Mouse (Mus musculus) gastrocnemius, adult 8-10 months (tissue): ENCODE results near the gene Parp6. TPM values are rescaled to one million over a fixed set of nuclear protein-coding genes. Genes with fewer than 3 reads are reported as not detected.

ENCODE experiments used
- DNase-seq, 2 experiments: peaks; one replicate each; pipeline ENCODE4 v3.0.0; 2022; ENCODE audit warnings: low spot score in 2 of 2
- total RNA-seq, 4 experiments: library from RNA; stranded (reverse); gene quantifications; 2 replicates each; pipeline ENCODE4 v1.2.4; 2022

Parp6 gene
- total RNA-seq, 4 experiments from 2014 or later = 25.8 to 37.9 (median 26.4) TPM

DNA sequence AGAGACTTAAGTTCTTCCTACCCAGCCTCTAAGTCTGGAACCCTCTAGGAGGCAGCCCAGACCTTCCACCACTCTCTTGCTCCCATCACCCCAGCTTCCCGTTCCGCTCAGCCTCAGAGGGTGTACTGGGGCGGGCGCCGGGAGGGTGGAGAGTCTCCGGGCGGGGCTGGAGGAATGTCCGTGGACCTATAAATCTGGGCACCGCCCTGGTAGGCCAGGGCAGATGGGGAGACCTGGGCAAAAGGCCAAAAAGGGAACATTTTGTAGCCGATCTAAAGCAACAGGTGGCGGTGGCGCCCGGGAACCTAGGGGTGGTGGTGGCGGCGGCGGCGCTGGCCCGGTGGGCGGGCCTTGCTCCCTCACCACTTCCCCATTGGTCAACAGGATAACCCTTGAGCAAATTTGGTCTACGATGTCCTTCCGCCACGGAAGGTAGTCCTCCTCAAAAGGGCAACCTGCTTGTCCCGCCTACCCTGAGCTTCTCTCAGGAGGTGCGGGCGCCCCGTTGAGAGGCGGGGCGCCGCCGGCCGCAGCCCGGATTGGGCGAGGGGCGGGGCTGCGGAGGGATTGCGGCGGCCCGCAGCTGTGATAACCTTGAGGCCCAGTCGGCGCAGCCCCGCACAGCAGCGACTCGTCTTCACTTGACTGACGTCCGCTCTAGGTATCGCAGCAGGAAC is 39.0 kb downstream of the Parp6 start, which contains the start of gene Pkm:
Pkm (plus strand) TSS at position 411 of the 677 bp plus-strand sequence.
- peak; percentile 96 to 98 for DNase-seq

DNA sequence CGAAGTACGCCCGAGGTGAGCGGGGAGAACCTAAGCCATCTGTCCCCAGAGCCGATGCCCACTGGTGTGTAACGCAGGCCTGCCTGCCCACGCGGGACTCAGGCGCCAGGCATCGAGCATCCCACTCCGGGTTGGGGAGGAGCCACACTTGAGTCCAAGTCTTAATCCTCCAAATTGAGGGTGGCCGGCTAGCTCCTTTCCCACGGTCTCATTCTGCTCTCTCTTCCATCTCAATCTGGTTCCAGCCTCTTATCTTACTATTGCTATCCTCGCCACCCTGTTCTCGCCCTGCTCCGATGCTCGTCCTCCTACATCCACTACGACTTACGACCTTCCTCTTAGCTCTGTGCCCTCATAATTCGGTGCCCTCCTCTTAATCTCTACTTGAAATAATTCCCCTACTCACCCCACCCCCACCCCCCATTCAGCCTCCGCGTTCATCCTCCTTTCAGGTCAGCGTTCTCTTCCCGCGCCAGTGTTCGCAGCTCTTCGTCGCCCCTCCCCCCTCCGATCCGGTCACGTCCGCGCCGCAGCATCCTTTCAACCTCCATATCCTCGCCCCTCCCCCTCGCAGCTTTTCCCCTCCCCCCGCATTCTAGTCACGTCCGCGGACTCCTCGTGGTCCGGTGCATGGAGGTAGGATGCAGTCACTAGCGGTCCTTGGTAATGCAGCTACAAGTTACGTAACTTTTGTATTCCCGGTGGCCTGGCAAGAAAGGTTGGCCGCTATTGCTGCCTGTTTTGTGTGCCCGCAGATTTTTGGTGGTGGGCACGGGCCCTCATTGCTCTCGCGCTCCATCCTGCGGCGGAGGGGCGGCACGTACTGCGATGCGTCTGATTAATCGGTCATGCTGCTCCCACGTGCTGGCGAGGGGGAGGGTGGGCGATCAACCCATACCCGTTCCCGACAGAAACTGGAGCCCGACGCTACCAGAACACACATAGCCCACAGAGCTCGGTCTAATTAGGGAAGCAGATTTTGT is 39.8 kb downstream of the Parp6 start:
- peak in 1 of 2 experiments; percentile 73 for DNase-seq

DNA sequence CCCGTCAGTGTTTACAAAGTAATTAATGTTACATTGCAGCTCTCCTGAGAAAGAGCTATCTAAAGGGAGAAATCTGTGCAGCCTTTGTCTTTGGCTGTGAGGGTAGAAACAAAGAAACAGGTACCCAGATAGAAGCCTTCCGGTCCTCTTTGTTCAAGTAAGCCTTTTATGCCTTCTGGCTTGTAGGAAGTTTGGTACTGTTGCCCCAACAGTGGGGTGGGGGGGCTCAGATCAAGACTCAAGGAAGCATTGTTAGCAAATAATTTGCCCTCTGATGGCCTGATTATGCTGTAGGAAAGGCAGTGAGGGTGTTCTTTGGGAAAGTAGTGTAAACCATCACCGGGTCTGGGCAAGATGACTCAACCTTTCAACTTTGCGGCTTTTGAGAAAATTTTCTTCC is 41.1 kb downstream of the Parp6 start:
- no peak for DNase-seq

DNA sequence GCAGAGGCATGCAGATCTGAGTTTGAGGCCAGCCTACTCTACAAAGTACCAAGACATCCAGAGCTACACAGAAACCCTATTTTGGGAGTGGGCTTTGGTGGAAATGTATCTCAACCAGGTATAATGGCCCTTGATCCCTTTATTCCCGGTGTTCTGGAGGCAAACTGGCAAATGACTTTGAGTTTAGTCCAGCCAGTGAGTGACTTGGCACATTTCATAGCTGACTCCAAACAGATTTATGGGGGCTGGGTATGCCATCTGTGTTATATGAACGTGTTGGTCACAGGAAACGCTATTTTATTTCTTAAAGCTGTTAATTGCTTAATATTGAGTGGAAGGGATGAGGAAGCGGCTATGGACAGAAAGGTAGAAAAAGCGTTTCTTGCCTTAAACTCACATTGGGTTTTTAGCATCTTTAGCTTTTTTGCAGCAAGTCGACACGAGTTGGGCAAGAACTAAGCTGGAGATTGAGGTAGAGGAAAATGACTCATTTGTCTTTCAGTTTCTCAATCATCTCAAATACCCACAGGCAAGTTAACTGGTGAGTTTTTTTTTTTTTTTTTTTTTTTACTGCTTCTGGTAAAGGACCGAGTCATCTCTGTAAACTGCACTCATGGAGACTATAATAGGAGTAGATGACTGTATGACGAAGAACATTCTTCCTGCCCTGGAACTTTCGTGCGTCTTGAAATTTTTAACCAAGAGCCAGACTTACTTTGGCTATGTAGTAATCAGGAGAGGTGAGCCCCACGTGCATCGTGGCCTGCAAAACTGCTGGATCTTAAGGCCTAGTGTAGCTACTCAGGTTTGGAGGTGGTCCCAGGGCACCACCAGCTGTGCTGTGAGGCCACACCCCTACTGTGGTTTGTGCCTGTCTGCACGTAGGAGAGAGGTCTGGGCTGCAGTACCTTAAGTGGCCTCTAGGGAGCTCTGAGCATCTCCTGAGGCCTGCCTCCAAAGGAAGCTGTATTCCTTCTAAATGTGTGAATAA is 42.2 kb downstream of the Parp6 start:
- DNase-seq = peak; percentile 85 to 86

DNA sequence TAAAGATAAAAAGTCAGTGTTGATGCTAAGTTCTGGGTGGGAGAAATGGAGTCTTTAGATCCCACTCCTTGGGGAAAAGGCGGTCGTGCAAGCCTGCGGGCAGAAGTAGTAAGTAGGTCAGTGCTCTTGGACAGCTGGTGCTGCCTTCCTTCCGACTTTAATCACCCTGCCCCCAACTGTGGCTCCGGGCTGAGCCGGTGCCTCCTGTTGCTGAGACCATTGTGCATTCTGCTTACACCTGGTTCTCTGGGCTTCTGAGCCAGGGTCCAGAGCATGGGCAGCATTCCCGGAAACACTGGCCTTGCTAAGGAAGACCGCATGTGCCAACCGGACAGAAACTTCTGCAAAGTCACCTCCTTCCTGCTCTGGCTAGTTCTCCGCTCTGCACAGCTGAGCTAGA is 43.3 kb downstream of the Parp6 start:
- DNase-seq = peak in 1 of 2 experiments; percentile 69

DNA sequence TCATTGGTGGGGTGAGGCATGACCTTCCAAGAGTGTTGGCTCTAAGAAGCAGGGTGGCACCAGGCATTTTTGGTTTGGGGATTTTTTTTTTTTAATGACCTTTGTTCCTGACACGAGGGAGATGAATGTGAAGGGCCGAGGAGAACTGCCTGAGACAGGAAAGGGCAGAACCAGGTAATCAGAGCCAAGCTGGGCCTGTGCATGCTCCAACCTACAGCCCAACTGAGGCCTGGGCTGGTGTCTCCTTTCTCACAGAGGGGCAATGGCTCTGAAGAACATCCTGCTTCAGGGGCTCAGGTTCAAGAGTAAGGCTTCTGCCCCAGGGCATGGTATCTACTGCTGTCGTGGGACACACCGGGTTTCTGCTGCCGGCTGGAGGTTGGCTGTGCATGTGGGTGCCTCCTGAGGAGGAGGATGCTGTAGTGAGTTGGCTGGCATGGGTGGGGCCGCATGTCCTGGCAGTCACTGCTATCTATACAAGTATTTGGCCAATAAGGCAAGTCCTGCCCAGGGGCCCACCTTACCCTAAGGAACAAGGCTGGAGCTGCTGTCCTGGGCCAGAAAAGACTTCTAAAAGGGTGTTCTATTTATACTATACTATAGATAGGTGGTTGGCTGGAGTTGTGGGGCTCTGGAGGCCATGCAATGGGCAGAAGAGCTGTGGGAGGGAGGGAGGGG is 44.4 kb downstream of the Parp6 start:
- no peak for DNase-seq

DNA sequence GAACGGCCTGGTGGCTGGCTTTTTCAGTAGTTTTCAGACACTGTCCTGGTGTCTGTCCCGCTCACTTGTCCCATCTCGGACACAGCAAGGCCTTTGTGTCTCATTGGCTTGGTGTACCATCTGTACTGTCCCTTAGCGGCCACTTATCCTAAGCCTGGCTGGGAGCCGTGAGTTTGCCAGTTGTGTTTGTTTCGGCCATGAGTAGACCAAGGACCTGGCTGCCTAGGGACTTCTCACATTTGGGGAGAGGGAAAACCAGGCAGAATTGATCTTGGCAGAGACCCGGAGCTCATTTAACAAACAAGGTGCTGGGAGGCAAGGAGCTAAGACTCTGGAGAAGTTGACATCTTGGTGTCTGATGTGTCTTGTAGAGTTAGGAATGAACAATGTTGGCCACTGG is 46.1 kb downstream of the Parp6 start:
- DNase-seq = no peak

DNA sequence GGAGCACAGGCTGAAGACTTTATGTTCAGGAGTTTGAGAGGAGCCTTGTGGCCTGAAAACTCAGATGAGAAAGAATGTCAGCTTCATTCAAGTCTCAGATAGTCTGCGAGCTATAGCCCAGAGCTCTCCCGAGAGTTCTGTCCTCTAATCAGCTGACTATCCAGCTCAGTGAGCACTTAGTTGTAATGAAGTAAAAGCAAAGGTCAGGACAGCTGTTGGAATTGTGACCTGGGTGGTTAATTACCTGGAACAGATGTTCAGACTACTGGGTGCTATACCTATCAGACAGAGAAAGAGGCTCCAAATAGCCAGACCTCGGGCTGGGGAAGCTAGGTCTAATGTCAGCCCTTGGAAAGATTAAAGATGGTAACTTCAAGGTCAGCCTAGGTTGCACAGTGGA is 46.9 kb downstream of the Parp6 start:
- DNase-seq = no peak

DNA sequence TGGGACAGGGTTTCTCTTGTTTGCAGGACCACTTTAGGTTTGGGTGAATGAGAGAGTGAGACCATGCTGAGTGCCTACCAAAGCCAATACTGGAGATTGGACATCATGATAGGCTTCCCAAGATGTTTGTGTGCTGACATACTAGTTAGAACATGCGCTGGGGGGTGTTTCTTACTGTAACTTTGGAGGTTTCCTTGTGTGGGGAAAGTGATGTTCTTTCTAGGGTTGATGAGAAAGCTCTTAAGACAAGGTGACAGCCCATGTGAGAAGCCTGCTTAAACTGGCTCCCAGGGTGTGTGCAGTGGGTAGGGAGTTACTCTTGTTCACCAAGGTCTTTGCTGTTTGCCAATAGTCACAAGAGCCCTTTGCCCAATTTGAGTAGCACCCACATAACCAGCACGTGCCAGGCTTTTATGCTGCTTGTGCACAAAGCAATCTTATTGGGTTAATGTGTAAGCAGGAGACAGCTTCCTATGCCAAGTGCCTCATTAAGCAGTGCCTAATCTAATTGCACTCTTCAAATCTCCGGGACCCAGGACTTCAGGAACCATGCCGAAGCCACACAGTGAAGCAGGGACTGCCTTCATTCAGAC is 47.7 kb downstream of the Parp6 start:
- no peak for DNase-seq

DNA sequence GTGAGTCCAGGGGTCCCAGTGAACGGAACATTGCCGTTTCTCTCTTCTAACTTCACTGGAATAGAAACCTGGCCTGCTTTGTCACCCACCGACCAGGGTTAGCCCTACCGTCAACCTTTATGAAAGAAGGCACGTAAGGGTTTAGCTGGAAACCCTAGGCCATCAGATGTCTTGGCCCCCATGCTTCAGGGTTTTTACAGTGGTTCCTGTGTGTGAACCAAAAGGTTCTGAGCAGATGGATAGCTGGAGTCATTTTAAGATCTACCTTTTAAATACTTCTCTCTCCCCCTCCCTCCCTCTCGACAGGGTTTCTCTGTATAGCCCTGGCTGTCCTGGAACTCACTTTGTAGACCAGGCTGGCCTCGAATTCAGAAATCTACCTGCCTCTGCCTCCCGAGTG is 48.9 kb downstream of the Parp6 start:
- no peak for DNase-seq

DNA sequence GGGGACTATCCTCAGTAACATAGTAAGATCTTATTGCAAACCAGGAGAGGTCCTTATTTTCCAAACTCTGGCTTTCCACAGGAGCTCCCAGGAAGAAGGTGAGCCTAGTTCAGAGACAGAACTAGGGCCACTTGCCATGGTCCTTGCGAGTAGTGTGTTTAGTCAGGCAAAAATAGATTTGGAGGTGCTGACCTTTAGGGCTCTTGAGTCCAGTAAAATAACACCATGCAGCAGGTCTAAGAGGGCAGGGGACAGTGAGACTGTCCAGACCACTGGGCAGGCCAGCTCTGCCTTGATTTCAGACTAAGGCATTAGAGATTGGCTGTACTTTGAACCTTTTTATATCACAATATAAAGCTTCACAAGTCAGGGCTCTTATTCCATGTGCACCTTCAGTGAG is 49.7 kb downstream of the Parp6 start:
- peak in 1 of 2 experiments; percentile 37 for DNase-seq

DNA sequence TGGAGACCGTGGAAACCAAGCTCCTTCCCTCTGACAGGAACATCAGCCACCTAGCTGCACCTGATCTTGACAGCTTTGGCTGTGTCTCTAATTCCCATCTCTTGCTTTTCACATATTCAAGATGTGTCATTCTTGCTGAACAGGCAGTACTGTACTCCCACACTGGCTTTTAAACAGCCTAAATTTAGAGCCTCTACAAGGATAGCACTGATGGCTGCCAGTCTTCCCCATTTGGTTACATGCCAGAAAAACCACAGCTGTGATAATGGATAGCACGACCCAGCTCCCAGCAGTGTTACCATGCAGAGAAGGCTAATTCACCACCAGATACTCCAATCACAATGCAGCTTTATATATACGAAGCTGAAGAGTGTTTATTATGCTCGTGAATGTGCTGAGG is 50.2 kb downstream of the Parp6 start:
- DNase-seq = peak in 1 of 2 experiments; percentile 55

DNA sequence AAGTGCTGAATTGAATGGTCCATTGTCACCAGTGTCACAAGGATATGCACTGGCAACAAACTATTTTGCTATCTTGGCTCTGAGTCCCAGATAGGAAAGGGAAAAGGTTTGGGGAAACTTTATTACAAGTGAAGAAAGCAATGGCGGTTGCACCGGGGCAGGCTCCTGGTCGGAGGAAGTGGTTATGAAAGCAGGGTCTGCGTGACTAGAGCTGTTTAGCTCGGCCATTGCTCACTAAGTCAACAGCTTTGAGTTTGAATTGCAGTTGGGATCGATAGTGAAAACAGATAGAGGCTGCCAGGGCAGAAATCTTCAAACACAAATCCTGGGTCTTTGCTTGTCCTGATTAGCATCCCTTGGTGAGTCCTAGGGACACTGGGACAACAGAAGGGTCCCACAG is 50.8 kb downstream of the Parp6 start:
- DNase-seq = no peak

DNA sequence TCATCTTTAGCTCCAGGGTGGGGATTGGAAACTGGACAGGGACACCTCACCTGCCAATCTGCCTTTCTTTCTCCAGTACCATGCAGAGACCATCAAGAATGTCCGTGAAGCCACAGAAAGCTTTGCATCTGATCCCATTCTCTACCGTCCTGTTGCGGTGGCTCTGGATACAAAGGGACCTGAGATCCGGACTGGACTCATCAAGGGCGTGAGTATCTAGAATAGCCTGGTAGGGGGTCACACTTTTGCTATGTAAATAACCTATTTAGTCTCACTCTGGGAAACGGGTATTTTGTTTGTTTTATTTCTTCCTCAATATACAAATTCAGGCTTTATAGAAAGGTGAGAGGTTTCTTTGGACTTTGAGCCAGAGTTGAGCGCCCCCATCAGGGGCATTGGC is 51.4 kb downstream of the Parp6 start:
- DNase-seq = no peak

DNA sequence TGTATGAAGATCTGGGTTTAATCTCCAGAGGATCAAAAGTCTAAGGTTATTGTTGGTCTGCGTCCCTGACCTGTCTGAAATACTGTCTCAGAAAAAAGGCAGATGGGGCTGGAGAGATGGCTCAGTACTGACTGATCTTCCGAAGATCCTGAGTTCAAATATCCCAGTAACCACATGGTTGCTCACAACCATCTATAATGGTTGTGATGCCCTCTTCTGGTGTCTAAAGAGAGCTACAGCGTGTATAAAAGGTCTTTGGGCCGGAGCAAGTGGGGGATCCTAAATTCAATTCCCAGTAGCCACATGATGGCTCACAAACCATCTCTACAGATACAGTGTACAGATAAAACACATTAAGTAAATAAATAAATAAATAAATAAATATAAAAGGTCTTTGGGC is 52.1 kb downstream of the Parp6 start:
- DNase-seq = no peak

DNA sequence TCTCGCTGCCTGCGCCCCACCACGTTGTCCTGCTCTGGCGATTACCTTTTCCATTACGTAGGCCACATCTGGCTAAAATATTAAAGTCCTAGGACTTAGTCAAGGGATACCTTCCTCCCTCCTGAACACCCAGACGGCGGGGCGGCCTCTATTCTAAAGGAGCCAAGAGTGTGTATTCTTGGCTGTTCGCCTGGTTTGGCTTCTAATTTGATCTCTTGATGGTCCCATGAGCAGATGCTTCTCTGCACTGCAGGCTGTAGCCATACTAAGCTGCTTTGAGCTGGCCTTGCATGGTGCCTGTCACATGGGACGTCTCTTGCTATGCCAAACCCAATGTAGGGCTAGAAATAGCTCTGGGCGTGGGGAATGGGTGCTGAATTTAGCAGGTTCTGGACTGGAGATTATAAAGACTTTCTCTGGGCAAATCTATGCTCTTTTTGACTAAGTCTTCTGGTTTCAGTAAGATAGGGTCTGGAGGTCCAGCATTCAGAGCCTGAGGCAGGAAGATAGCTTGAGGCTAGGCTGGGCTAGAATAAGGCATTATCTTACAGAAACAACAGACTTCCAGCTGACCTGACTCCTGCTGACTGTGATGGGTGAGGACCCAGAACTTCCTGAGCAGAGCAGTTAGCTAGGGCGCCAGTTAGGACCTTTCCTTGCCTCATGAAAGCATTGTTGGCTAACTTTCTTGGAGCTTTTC is 55.3 kb downstream of the Parp6 start:
- DNase-seq = peak; percentile 76 to 82

DNA sequence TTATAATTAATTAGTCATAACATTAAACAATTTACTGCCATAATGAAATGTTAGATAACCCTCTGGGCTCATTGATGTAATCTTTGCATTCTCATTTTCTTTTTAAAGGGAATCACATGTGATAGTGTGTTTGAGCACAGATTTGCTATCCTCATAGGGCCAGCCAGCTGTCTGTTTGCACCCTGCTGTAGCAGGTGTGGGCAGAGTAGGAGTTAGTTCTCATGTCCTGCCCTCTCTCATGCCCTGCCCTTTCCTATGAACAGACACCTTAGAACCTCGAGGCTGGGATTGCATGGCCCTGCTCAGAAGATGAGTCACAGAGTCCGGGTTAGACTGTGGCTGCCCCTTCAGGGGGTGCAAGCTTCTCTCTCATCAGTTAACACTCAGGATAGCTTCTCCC is 56.3 kb downstream of the Parp6 start:
- no peak for DNase-seq

DNA sequence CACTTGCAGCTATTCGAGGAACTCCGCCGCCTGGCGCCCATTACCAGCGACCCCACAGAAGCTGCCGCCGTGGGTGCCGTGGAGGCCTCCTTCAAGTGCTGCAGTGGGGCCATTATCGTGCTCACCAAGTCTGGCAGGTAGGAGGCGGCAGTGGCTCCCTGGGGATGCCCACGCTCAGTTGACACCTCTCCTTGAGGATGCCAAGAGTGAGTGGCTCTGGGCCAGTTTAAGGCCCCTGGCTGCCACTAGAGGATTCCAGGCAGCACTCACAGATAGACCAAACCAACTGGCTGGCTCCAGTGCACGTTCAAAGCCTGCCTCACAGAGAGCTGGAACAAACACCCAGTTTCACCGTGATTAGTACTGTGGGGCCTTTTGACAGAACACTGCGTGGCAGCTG is 58.5 kb downstream of the Parp6 start:
- peak in 1 of 2 experiments; percentile 75 for DNase-seq

DNA sequence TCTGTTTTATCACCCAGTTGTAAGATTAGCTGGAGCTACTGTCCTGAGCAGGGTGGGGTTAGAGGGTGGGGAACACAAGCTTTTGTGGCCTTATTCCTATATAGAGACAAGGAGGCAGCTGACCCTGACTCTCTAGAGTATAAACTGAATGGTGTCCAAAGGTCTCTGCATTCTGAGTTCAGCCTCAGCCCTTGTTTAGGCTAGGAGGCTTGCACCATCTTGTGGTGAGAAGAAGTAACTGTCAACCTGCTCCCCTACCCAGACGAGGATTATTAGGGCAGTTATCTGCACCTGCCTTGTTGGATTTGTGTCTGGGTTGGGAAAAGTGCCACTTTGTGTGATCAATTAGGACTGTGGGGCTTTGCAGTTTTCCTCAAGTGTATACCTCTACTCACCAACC is 61.2 kb downstream of the Parp6 start:
- DNase-seq = no peak
